Mouse (Mus musculus): ENCODE measurements around the gene Arhgef10l. TPM values are rescaled to one million over a fixed set of nuclear protein-coding genes. Genes with fewer than 3 reads are reported as not detected.

Gene Arhgef10l
- total and polyA plus RNA-seq, 3 experiments: 10.2 to 26.0 TPM; not detected in 1

DNA sequence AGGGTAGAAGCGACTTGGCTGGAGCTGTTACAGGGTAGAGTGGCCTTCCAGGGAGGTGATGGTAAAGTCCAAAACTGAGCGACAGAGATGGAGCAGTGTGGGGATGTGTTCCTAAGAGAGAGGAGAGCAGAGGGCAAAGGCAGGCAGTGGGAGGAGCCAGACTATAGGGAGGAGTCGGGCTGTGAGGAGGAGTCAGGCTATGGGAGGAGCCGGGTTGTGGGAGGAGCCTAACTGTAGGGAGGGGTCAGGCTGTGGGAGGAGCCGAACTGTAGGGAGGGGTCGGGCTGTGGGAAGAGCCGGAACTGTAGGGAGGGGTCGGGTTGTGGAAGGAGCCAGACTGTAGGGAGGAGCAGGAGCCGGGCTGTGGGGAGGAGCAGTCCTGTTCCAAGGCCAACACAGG lies 134.8 kb downstream of the Arhgef10l start:
- H3K36me3 ChIP-seq (ENCODE audit: control insufficient read depth in 1 of 2, insufficient read depth in 2 of 2, low read length in 2 of 2): no peaks in the 10 kb centered on the region
- no peak overlapping the region for H3K4me3 ChIP-seq (ENCODE audit: control insufficient read depth in 1 of 2, insufficient read depth in 1 of 2, low read depth in 2 of 2, low read length in 2 of 2)

GRCm38 (mm10) chr4:140529735-140530134 lies 136.1 kb downstream of the Arhgef10l start:
- Histone ChIP-seq H3K4me1 (ENCODE audit: control insufficient read depth in 1 of 2, insufficient read depth in 2 of 2, low read length in 2 of 2) (no peaks in the 10 kb centered on the region), H3K79me2 (ENCODE audit: control insufficient read depth, insufficient read depth, low read length, poor library complexity) (no peaks in the 10 kb centered on the region), H3K4me3 (ENCODE audit: control insufficient read depth in 1 of 2, insufficient read depth in 1 of 2, low read depth in 2 of 2, low read length in 2 of 2) (no peak overlapping the region), H3K27me3 (ENCODE audit: control insufficient read depth in 1 of 2, insufficient read depth in 2 of 2, low read length in 2 of 2) (no peaks in the 10 kb centered on the region), H3K9me3 (replicated peaks; ENCODE audit: insufficient read depth, low read length) (no peaks in the 10 kb centered on the region), H3K9ac (ENCODE audit: control insufficient read depth, low read depth, low read length, poor library complexity, severe bottlenecking) (no peak overlapping the region), H3K27ac (ENCODE audit: control insufficient read depth, low read depth, low read length) (no peak overlapping the region), H3K36me3 (ENCODE audit: control insufficient read depth in 1 of 2, insufficient read depth in 2 of 2, low read length in 2 of 2) (no peaks in the 10 kb centered on the region)
- TF ChIP-seq POLR2A (IDR thresholded peaks at IDR 0.05; ENCODE audit: control insufficient read depth in 1 of 2, insufficient read depth in 1 of 2, low read depth in 1 of 2, low read length in 2 of 2, poor library complexity in 1 of 2) (no peak), UBTF (IDR thresholded peaks at IDR 0.05; ENCODE audit: borderline replicate concordance, insufficient read depth, low read depth, low read length) (no peak), NRF1 (IDR thresholded peaks at IDR 0.05; ENCODE audit: insufficient read depth, low read depth, low read length, poor library complexity, severe bottlenecking) (no peak), MEF2A (IDR thresholded peaks at IDR 0.05; ENCODE audit: extremely low read depth, insufficient replicate concordance, low read depth, low read length, poor library complexity, severe bottlenecking) (no peak), JUND (IDR thresholded peaks at IDR 0.05; ENCODE audit: low read depth, low read length) (no peak), MAZ (IDR thresholded peaks at IDR 0.05; ENCODE audit: low read depth, low read length) (no peak), TAL1 (IDR thresholded peaks at IDR 0.05; ENCODE audit: low read length) (no peak), USF2 (IDR thresholded peaks at IDR 0.05; ENCODE audit: borderline replicate concordance in 1 of 2, insufficient read depth in 1 of 2, low read depth in 1 of 2, low read length in 2 of 2) (no peak), CHD1 (IDR thresholded peaks at IDR 0.05; ENCODE audit: low read depth, low read length) (no peak), ZMIZ1 (IDR thresholded peaks at IDR 0.05; ENCODE audit: low read depth, low read length) (no peak), MAX (IDR thresholded peaks at IDR 0.05; ENCODE audit: low read length) (no peak), POLR2AphosphoS2 (IDR thresholded peaks at IDR 0.05; ENCODE audit: low read length) (no peak), E2F4 (IDR thresholded peaks at IDR 0.05; ENCODE audit: borderline replicate concordance, low read depth, low read length) (no peak), KAT2A (conservative IDR thresholded peaks at IDR 0.05; ENCODE audit: low read depth, low read length) (no peak), SIN3A (IDR thresholded peaks at IDR 0.05; ENCODE audit: low read length) (no peak), CTCF (IDR thresholded peaks at IDR 0.05 in 2 of 3, conservative IDR thresholded peaks at IDR 0.05 in 1 of 3; ENCODE audit: control insufficient read depth in 1 of 3, insufficient read depth in 1 of 3, low read depth in 2 of 3, low read length in 3 of 3, poor library complexity in 1 of 3, severe bottlenecking in 1 of 3) (no peak)
- no peak for DNase-seq (ENCODE audit: low read depth, low spot score)

More for the DNA sequence above, 134.8 kb downstream of the Arhgef10l start:
- Histone ChIP-seq H3K9ac (ENCODE audit: control insufficient read depth, low read depth, low read length, poor library complexity, severe bottlenecking) (no peak overlapping the region), H3K4me1 (ENCODE audit: control insufficient read depth in 1 of 2, insufficient read depth in 2 of 2, low read length in 2 of 2) (no peaks in the 10 kb centered on the region), H3K27ac (ENCODE audit: control insufficient read depth, low read depth, low read length) (no peak overlapping the region), H3K9me3 (replicated peaks; ENCODE audit: insufficient read depth, low read length) (no peaks in the 10 kb centered on the region), H3K27me3 (ENCODE audit: control insufficient read depth in 1 of 2, insufficient read depth in 2 of 2, low read length in 2 of 2) (no peaks in the 10 kb centered on the region), H3K79me2 (ENCODE audit: control insufficient read depth, insufficient read depth, low read length, poor library complexity) (no peaks in the 10 kb centered on the region)
- TF ChIP-seq RCOR1 (IDR thresholded peaks at IDR 0.05; ENCODE audit: low read depth, low read length) (no peak), TBP (IDR thresholded peaks at IDR 0.05; ENCODE audit: low read depth, low read length) (no peak), NRF1 (IDR thresholded peaks at IDR 0.05; ENCODE audit: insufficient read depth, low read depth, low read length, poor library complexity, severe bottlenecking) (no peak), BHLHE40 (IDR thresholded peaks at IDR 0.05; ENCODE audit: borderline replicate concordance, low read depth, low read length) (no peak), TAL1 (IDR thresholded peaks at IDR 0.05; ENCODE audit: low read length) (no peak), ETS1 (IDR thresholded peaks at IDR 0.05; ENCODE audit: low read depth, low read length) (no peak), MEF2A (IDR thresholded peaks at IDR 0.05; ENCODE audit: extremely low read depth, insufficient replicate concordance, low read depth, low read length, poor library complexity, severe bottlenecking) (no peak), NELFE (IDR thresholded peaks at IDR 0.05; ENCODE audit: low read depth, low read length) (no peak), TCF12 (IDR thresholded peaks at IDR 0.05; ENCODE audit: low read depth, low read length) (no peak), E2F4 (IDR thresholded peaks at IDR 0.05; ENCODE audit: borderline replicate concordance, low read depth, low read length) (no peak), HCFC1 (IDR thresholded peaks at IDR 0.05; ENCODE audit: low read depth, low read length) (no peak), ZMIZ1 (IDR thresholded peaks at IDR 0.05; ENCODE audit: low read depth, low read length) (no peak), USF2 (IDR thresholded peaks at IDR 0.05; ENCODE audit: borderline replicate concordance in 1 of 2, insufficient read depth in 1 of 2, low read depth in 1 of 2, low read length in 2 of 2) (no peak), MAZ (IDR thresholded peaks at IDR 0.05; ENCODE audit: low read depth, low read length) (no peak), GABPA (IDR thresholded peaks at IDR 0.05; ENCODE audit: low read depth, low read length) (no peak), SMC3 (IDR thresholded peaks at IDR 0.05; ENCODE audit: low read depth, low read length) (no peak), CHD2 (IDR thresholded peaks at IDR 0.05; ENCODE audit: low read length) (no peak), POLR2AphosphoS2 (IDR thresholded peaks at IDR 0.05; ENCODE audit: low read length) (no peak)
- peak; percentile 41 for DNase-seq (ENCODE audit: low read depth, low spot score)
